Mouse (Mus musculus): ENCODE measurements around the gene Cdkn2aip. TPM values are rescaled to one million over a fixed set of nuclear protein-coding genes. Genes with fewer than 3 reads are reported as not detected.

Gene Cdkn2aip
- polyA plus RNA-seq, 1 experiment, result 31.0 TPM

GRCm38 (mm10) chr8:47706746-47707145 lies 7.0 kb downstream of the Cdkn2aip start:
- Histone ChIP-seq H3K27me3 (ENCODE audit: control insufficient read depth, insufficient read depth, low read length) (no peaks in the 10 kb centered on the region), H3K4me1 (replicated peaks; ENCODE audit: control insufficient read depth, insufficient read depth, low read length) (no peaks in the 10 kb centered on the region), H3K36me3 (ENCODE audit: control insufficient read depth, insufficient read depth, low read length) (peaks cover 25% of the 10 kb centered on the region), H3K27ac (ENCODE audit: control insufficient read depth, insufficient read depth, low read length) (no peak overlapping the region), H3K4me3 (ENCODE audit: control insufficient read depth, insufficient read depth, low read length) (no peak overlapping the region)
- WGBS, result 93% methylated on average over 8 of the region's 8 CpGs
- TF ChIP-seq CTCF (IDR thresholded peaks at IDR 0.05; ENCODE audit: borderline replicate concordance, control insufficient read depth, extremely low read depth, insufficient read depth, low read length, poor library complexity), result no peak
- TF ChIP-seq POLR2A (IDR thresholded peaks at IDR 0.05; ENCODE audit: control insufficient read depth, extremely low read depth, insufficient read depth, low read length, poor library complexity), result no peak
- DNase-seq, result no peak

- 82% methylated on average over 1 of the region's 1 CpGs for WGBS
- Histone ChIP-seq H3K27ac (ENCODE audit: control insufficient read depth, insufficient read depth, low read length) (no peak overlapping the region), H3K4me1 (replicated peaks; ENCODE audit: control insufficient read depth, insufficient read depth, low read length) (no peaks in the 10 kb centered on the region), H3K4me3 (ENCODE audit: control insufficient read depth, insufficient read depth, low read length) (no peak overlapping the region), H3K36me3 (ENCODE audit: control insufficient read depth, insufficient read depth, low read length) (no peaks in the 10 kb centered on the region), H3K27me3 (ENCODE audit: control insufficient read depth, insufficient read depth, low read length) (no peaks in the 10 kb centered on the region)
- DNase-seq, result no peak
- TF ChIP-seq CTCF (IDR thresholded peaks at IDR 0.05; ENCODE audit: borderline replicate concordance, control insufficient read depth, extremely low read depth, insufficient read depth, low read length, poor library complexity), result no peak
- TF ChIP-seq POLR2A (IDR thresholded peaks at IDR 0.05; ENCODE audit: control insufficient read depth, extremely low read depth, insufficient read depth, low read length, poor library complexity), result no peak
Measured at GRCm38 (mm10) chr8:47702333-47702732, 11.4 kb downstream of the Cdkn2aip start.

- H3K27me3 ChIP-seq (ENCODE audit: control insufficient read depth, insufficient read depth, low read length), result no peaks in the 10 kb centered on the region
- WGBS, result 93% methylated on average over 1 of the region's 1 CpGs
- no peaks in the 10 kb centered on the region for H3K36me3 ChIP-seq (ENCODE audit: control insufficient read depth, insufficient read depth, low read length)
- no peak overlapping the region for H3K27ac ChIP-seq (ENCODE audit: control insufficient read depth, insufficient read depth, low read length)
- DNase-seq, result no peak
- no peak overlapping the region for H3K4me3 ChIP-seq (ENCODE audit: control insufficient read depth, insufficient read depth, low read length)
- TF ChIP-seq CTCF (IDR thresholded peaks at IDR 0.05; ENCODE audit: borderline replicate concordance, control insufficient read depth, extremely low read depth, insufficient read depth, low read length, poor library complexity) (no peak), POLR2A (IDR thresholded peaks at IDR 0.05; ENCODE audit: control insufficient read depth, extremely low read depth, insufficient read depth, low read length, poor library complexity) (no peak)
- no peaks in the 10 kb centered on the region for H3K4me1 ChIP-seq (replicated peaks; ENCODE audit: control insufficient read depth, insufficient read depth, low read length)
Measured at GRCm38 (mm10) chr8:47697696-47698095, 16.0 kb downstream of the Cdkn2aip start.

GRCm38 (mm10) chr8:47695431-47696105 lies 18.2 kb downstream of the Cdkn2aip start:
- TF ChIP-seq CTCF (IDR thresholded peaks at IDR 0.05; ENCODE audit: borderline replicate concordance, control insufficient read depth, extremely low read depth, insufficient read depth, low read length, poor library complexity), result no peak
- TF ChIP-seq POLR2A (IDR thresholded peaks at IDR 0.05; ENCODE audit: control insufficient read depth, extremely low read depth, insufficient read depth, low read length, poor library complexity), result no peak
- no peaks in the 10 kb centered on the region for H3K27me3 ChIP-seq (ENCODE audit: control insufficient read depth, insufficient read depth, low read length)
- H3K27ac ChIP-seq (ENCODE audit: control insufficient read depth, insufficient read depth, low read length), result no peak overlapping the region
- no peak overlapping the region for H3K4me3 ChIP-seq (ENCODE audit: control insufficient read depth, insufficient read depth, low read length)
- WGBS, result 89% methylated on average over 5 of the region's 5 CpGs
- peaks cover 3% of the 10 kb centered on the region for H3K4me1 ChIP-seq (replicated peaks; ENCODE audit: control insufficient read depth, insufficient read depth, low read length)
- H3K36me3 ChIP-seq (ENCODE audit: control insufficient read depth, insufficient read depth, low read length), result no peaks in the 10 kb centered on the region
- DNase-seq, result no peak

- WGBS, result 17% methylated on average over 2 of the region's 2 CpGs
- TF ChIP-seq POLR2A (IDR thresholded peaks at IDR 0.05; ENCODE audit: control insufficient read depth, extremely low read depth, insufficient read depth, low read length, poor library complexity) (no peak), CTCF (IDR thresholded peaks at IDR 0.05; ENCODE audit: borderline replicate concordance, control insufficient read depth, extremely low read depth, insufficient read depth, low read length, poor library complexity) (no peak)
- no peaks in the 10 kb centered on the region for H3K27me3 ChIP-seq (ENCODE audit: control insufficient read depth, insufficient read depth, low read length)
- peaks cover 5% of the 10 kb centered on the region for H3K4me1 ChIP-seq (replicated peaks; ENCODE audit: control insufficient read depth, insufficient read depth, low read length)
- peak; percentile 77 for DNase-seq
- no peak overlapping the region for H3K4me3 ChIP-seq (ENCODE audit: control insufficient read depth, insufficient read depth, low read length)
- no peaks in the 10 kb centered on the region for H3K36me3 ChIP-seq (ENCODE audit: control insufficient read depth, insufficient read depth, low read length)
- H3K27ac ChIP-seq (ENCODE audit: control insufficient read depth, insufficient read depth, low read length), result no peak overlapping the region
Measured at GRCm38 (mm10) chr8:47693119-47693518, 20.6 kb downstream of the Cdkn2aip start.

- Histone ChIP-seq H3K36me3 (ENCODE audit: control insufficient read depth, insufficient read depth, low read length) (no peaks in the 10 kb centered on the region), H3K4me1 (replicated peaks; ENCODE audit: control insufficient read depth, insufficient read depth, low read length) (peaks cover 5% of the 10 kb centered on the region), H3K27me3 (ENCODE audit: control insufficient read depth, insufficient read depth, low read length) (no peaks in the 10 kb centered on the region), H3K27ac (ENCODE audit: control insufficient read depth, insufficient read depth, low read length) (no peak overlapping the region), H3K4me3 (ENCODE audit: control insufficient read depth, insufficient read depth, low read length) (no peak overlapping the region)
- TF ChIP-seq CTCF (IDR thresholded peaks at IDR 0.05; ENCODE audit: borderline replicate concordance, control insufficient read depth, extremely low read depth, insufficient read depth, low read length, poor library complexity) (no peak), POLR2A (IDR thresholded peaks at IDR 0.05; ENCODE audit: control insufficient read depth, extremely low read depth, insufficient read depth, low read length, poor library complexity) (no peak)
- no peak for DNase-seq
- WGBS, result 88% methylated on average over 9 of the region's 10 CpGs
Measured at GRCm38 (mm10) chr8:47691831-47692230, 21.9 kb downstream of the Cdkn2aip start.
